Mouse (Mus musculus) A20 (cell line): ENCODE results near the gene Zdhhc11.

Experiments
- DNase-seq: peaks from one replicate; pipeline ENCODE4 v3.0.0-alpha.2; 2011; ENCODE audit warnings: low read depth, low spot score

Zdhhc11 gene

GRCm38 (mm10) chr13:73963551-73963950 is at the start of gene Zdhhc11:
Gene Zdhhc11 (plus strand): TSS chr13:73963851.
- no peak for DNase-seq

- no peak for DNase-seq
Observed at GRCm38 (mm10) chr13:73932201-73932600, 31.4 kb upstream of the Zdhhc11 start.

GRCm38 (mm10) chr13:73936938-73937320 is 26.7 kb upstream of the Zdhhc11 start:
- DNase-seq: no peak

- DNase-seq: peak; percentile 98
Observed at GRCm38 (mm10) chr13:73937321-73938176, 26.1 kb upstream of the Zdhhc11 start, which contains the start of the genes Trip13 and Brd9. Gene Trip13 (minus strand): TSS chr13:73937784. Gene Brd9 (plus strand): TSS chr13:73937811.

GRCm38 (mm10) chr13:73938177-73938560 is 25.5 kb upstream of the Zdhhc11 start:
- no peak for DNase-seq

- DNase-seq: peak; percentile 21
Observed at GRCm38 (mm10) chr13:73939101-73939500, 24.6 kb upstream of the Zdhhc11 start.

GRCm38 (mm10) chr13:73944606-73945005 is 19.0 kb upstream of the Zdhhc11 start:
- no peak for DNase-seq

- no peak for DNase-seq
Observed at GRCm38 (mm10) chr13:73953551-73954130, 10.0 kb upstream of the Zdhhc11 start.

GRCm38 (mm10) chr13:73954666-73955065 is 9.0 kb upstream of the Zdhhc11 start:
- no peak for DNase-seq

GRCm38 (mm10) chr13:73955531-73955930 is 8.1 kb upstream of the Zdhhc11 start:
- DNase-seq: no peak

GRCm38 (mm10) chr13:73960117-73960652 is 3.5 kb upstream of the Zdhhc11 start:
- no peak for DNase-seq

GRCm38 (mm10) chr13:73961177-73961576 is 2.5 kb upstream of the Zdhhc11 start:
- DNase-seq: no peak

GRCm38 (mm10) chr13:73970545-73971448 is 7.1 kb downstream of the Zdhhc11 start:
- DNase-seq: peak; percentile 59

GRCm38 (mm10) chr13:73974523-73974922 is 10.9 kb downstream of the Zdhhc11 start:
- no peak for DNase-seq

- no peak for DNase-seq
Observed at GRCm38 (mm10) chr13:73976935-73977334, 13.3 kb downstream of the Zdhhc11 start.

GRCm38 (mm10) chr13:73990325-73990724 is 26.7 kb downstream of the Zdhhc11 start:
- DNase-seq: no peak

GRCm38 (mm10) chr13:73990761-73991160 is 27.1 kb downstream of the Zdhhc11 start:
- no peak for DNase-seq

- no peak for DNase-seq
Observed at GRCm38 (mm10) chr13:73991267-73991666, 27.6 kb downstream of the Zdhhc11 start.

GRCm38 (mm10) chr13:73996456-73996855 is 32.8 kb downstream of the Zdhhc11 start:
- DNase-seq: no peak

GRCm38 (mm10) chr13:74000519-74000918 is 36.9 kb downstream of the Zdhhc11 start:
- no peak for DNase-seq

- DNase-seq: no peak
Observed at GRCm38 (mm10) chr13:74000961-74001360, 37.3 kb downstream of the Zdhhc11 start.

- DNase-seq: no peak
Observed at GRCm38 (mm10) chr13:74001492-74001891, 37.8 kb downstream of the Zdhhc11 start.
